Mouse (Mus musculus): Measurements from ENCODE around the gene Wipi2. TPM values are rescaled to one million over a fixed set of nuclear protein-coding genes. Genes with fewer than 3 reads are reported as not detected.
A peak's percentile ranks its signal among the peaks of the same experiment; 100 is the strongest.

Wipi2 gene
- polyA plus RNA-seq, 1 experiment = 38.9 TPM

DNA sequence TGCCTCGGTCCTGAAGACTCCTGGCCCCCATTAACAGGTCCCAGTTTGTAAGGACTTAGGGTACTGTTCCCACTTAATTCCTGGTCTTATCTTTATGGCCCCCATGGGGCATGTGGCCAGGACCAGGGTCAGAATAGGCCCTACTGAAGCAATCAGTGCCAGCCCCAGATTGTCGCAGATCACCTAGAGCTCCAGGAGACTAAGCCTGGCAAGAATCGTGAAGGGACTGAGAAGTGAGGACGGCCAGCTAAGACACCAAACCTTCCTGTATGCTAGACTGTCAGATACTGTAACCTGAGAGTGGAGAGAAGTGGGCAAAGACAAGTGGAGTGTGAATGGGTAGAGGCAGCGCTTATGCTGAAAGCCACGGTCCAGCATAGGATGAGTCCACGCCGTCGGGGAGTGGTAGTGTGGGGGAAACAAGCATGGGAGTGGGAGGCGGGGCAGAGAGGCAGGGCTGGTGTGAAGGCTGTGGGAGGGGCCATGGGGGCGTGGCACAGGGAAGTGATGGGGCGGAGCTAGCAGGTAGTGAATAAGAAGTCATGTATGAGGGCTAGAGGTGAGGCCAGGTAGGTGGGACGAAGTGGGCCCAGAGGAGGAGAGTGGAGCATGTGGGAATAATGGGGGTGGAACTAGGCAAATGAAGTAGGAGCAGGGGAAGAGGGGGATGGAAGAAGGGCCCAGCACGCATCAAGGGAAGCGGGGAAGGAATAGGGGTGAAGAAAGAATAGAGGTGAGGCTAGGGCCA lies 73.5 kb downstream of the Wipi2 start:
- no peak for TF ChIP-seq CTCF (IDR thresholded peaks at IDR 0.05; ENCODE audit: extremely low read depth, insufficient read length, insufficient replicate concordance, low read depth, low read length)
- no peak for TF ChIP-seq POLR2A (IDR thresholded peaks at IDR 0.05; ENCODE audit: low read depth, low read length)
- Histone ChIP-seq H3K4me1 (ENCODE audit: control insufficient read depth, insufficient read depth, insufficient read length, low read length) (peaks cover 10% of the 10 kb centered on the region), H3K36me3 (ENCODE audit: control insufficient read depth, insufficient read depth, low read length) (no peaks in the 10 kb centered on the region), H3K27ac (ENCODE audit: insufficient read depth, low read depth, low read length) (no peak overlapping the region), H3K27me3 (ENCODE audit: control insufficient read depth, insufficient read depth, low read length) (peaks cover 24% of the 10 kb centered on the region; the same call in 1 of the 2 replicates), H3K4me3 (ENCODE audit: low read depth, low read length) (no peak overlapping the region)
- 7% methylated on average over 15 of the region's 15 CpGs for WGBS

- Histone ChIP-seq H3K27ac (ENCODE audit: insufficient read depth, low read depth, low read length) (no peak overlapping the region), H3K27me3 (ENCODE audit: control insufficient read depth, insufficient read depth, low read length) (peaks cover 24% of the 10 kb centered on the region; the same call in 1 of the 2 replicates), H3K36me3 (ENCODE audit: control insufficient read depth, insufficient read depth, low read length) (no peaks in the 10 kb centered on the region), H3K4me3 (ENCODE audit: low read depth, low read length) (peak overlapping the region; percentile 67), H3K4me1 (ENCODE audit: control insufficient read depth, insufficient read depth, insufficient read length, low read length) (peaks cover 10% of the 10 kb centered on the region)
- 2% methylated on average over 64 of the region's 72 CpGs for WGBS
- no peak for TF ChIP-seq POLR2A (IDR thresholded peaks at IDR 0.05; ENCODE audit: low read depth, low read length)
- no peak for TF ChIP-seq CTCF (IDR thresholded peaks at IDR 0.05; ENCODE audit: extremely low read depth, insufficient read length, insufficient replicate concordance, low read depth, low read length)
These were observed 74.4 kb downstream of the Wipi2 start for GRCm38 (mm10) chr5:142701651-142702510.

DNA sequence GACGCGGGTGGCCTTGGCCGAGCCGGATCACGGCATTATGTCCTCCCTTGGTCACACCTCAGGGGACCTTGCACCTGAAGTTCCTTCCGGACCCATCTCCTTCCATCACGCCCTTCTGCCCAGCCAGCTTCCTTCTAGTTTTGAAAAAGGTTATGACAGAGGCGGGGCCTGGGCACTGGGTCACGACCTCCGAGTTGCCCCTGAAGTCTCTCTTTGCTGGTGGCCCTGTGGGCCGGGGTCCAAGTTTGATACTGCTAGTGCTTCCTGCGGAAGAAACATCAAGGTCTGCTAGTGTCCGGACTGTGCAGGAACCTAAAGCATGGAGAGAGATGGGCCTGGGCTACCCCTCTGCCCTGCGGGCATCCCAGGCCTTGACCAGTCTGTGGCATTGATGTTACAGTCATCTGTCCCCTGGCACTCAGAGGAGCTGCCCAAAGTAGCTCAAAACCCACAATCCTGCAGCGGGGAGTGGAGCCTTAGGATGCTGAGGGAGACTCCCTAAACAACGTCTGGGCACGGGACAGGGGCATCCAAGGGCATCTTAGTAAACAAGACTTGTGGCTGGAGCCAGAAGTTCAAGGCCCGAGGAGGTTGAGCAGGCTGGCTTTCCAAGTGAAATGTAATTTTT lies 75.1 kb downstream of the Wipi2 start:
- no peak overlapping the region for H3K27ac ChIP-seq (ENCODE audit: insufficient read depth, low read depth, low read length)
- no peaks in the 10 kb centered on the region for H3K36me3 ChIP-seq (ENCODE audit: control insufficient read depth, insufficient read depth, low read length)
- H3K4me1 ChIP-seq (ENCODE audit: control insufficient read depth, insufficient read depth, insufficient read length, low read length) = peaks cover 10% of the 10 kb centered on the region
- peaks cover 24% of the 10 kb centered on the region; the same call in 1 of the 2 replicates for H3K27me3 ChIP-seq (ENCODE audit: control insufficient read depth, insufficient read depth, low read length)
- TF ChIP-seq CTCF (IDR thresholded peaks at IDR 0.05; ENCODE audit: extremely low read depth, insufficient read length, insufficient replicate concordance, low read depth, low read length) (no peak), POLR2A (IDR thresholded peaks at IDR 0.05; ENCODE audit: low read depth, low read length) (no peak)
- WGBS = 18% methylated on average over 18 of the region's 18 CpGs
- H3K4me3 ChIP-seq (ENCODE audit: low read depth, low read length) = peak overlapping the region; percentile 67

GRCm38 (mm10) chr5:142703569-142703968 lies 76.1 kb downstream of the Wipi2 start:
- Histone ChIP-seq H3K27me3 (ENCODE audit: control insufficient read depth, insufficient read depth, low read length) (peaks cover 24% of the 10 kb centered on the region; the same call in 1 of the 2 replicates), H3K4me1 (ENCODE audit: control insufficient read depth, insufficient read depth, insufficient read length, low read length) (peaks cover 10% of the 10 kb centered on the region), H3K27ac (ENCODE audit: insufficient read depth, low read depth, low read length) (no peak overlapping the region), H3K4me3 (ENCODE audit: low read depth, low read length) (no peak overlapping the region), H3K36me3 (ENCODE audit: control insufficient read depth, insufficient read depth, low read length) (no peaks in the 10 kb centered on the region)
- TF ChIP-seq POLR2A (IDR thresholded peaks at IDR 0.05; ENCODE audit: low read depth, low read length) (no peak), CTCF (IDR thresholded peaks at IDR 0.05; ENCODE audit: extremely low read depth, insufficient read length, insufficient replicate concordance, low read depth, low read length) (no peak)
- WGBS = 81% methylated on average over 10 of the region's 10 CpGs

DNA sequence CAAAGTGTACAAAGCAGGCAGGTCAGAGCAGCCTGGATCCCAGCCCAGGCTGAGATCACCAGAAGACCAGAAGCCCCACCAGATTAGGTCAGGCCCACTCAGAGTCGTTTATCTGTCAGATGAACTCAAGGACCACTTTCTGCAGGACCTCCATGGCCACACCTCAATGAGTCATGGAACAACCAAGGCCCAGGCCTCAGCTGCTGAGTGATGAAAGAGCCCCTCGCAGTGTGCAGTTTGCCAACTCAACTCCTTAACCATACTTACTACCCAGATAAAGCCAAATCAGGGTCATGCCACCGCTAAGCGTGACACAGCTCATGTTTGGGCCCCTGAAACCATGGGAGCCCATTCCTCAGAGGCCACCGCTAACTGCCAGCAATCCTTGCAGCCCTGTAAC lies 80.2 kb downstream of the Wipi2 start:
- no peak for TF ChIP-seq POLR2A (IDR thresholded peaks at IDR 0.05; ENCODE audit: low read depth, low read length)
- WGBS = 81% methylated on average over 5 of the region's 5 CpGs
- H3K27ac ChIP-seq (ENCODE audit: insufficient read depth, low read depth, low read length) = no peak overlapping the region
- H3K27me3 ChIP-seq (ENCODE audit: control insufficient read depth, insufficient read depth, low read length) = peaks cover 10% of the 10 kb centered on the region; the same call in 1 of the 2 replicates
- H3K36me3 ChIP-seq (ENCODE audit: control insufficient read depth, insufficient read depth, low read length) = no peaks in the 10 kb centered on the region
- H3K4me3 ChIP-seq (ENCODE audit: low read depth, low read length) = no peak overlapping the region
- no peaks in the 10 kb centered on the region for H3K4me1 ChIP-seq (ENCODE audit: control insufficient read depth, insufficient read depth, insufficient read length, low read length)

DNA sequence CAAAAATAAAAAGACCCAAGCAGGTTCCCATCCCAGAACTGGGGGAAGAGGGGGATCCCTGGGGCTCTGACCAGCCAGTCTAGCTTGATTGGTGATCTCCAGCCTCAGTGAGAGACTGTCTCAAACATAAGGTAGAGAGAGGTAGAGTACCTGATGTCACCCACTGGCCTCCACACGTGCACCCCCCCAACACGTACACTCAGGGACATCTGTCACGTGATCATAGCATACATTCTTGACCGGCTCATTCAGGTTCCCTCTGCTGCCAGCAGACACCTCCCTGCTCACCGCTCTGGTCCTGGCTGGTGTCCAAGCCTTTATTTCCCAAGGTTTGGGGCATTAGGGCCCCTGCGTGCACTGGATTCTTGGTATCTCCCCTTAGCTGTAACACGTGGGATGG lies 81.9 kb downstream of the Wipi2 start:
- Histone ChIP-seq H3K27ac (ENCODE audit: insufficient read depth, low read depth, low read length) (no peak overlapping the region), H3K4me3 (ENCODE audit: low read depth, low read length) (no peak overlapping the region), H3K36me3 (ENCODE audit: control insufficient read depth, insufficient read depth, low read length) (no peaks in the 10 kb centered on the region), H3K27me3 (ENCODE audit: control insufficient read depth, insufficient read depth, low read length) (no peaks in the 10 kb centered on the region), H3K4me1 (ENCODE audit: control insufficient read depth, insufficient read depth, insufficient read length, low read length) (no peaks in the 10 kb centered on the region)
- TF ChIP-seq CTCF (IDR thresholded peaks at IDR 0.05; ENCODE audit: extremely low read depth, insufficient read length, insufficient replicate concordance, low read depth, low read length) (no peak), POLR2A (IDR thresholded peaks at IDR 0.05; ENCODE audit: low read depth, low read length) (no peak)
- WGBS = 36% methylated on average over 7 of the region's 7 CpGs

DNA sequence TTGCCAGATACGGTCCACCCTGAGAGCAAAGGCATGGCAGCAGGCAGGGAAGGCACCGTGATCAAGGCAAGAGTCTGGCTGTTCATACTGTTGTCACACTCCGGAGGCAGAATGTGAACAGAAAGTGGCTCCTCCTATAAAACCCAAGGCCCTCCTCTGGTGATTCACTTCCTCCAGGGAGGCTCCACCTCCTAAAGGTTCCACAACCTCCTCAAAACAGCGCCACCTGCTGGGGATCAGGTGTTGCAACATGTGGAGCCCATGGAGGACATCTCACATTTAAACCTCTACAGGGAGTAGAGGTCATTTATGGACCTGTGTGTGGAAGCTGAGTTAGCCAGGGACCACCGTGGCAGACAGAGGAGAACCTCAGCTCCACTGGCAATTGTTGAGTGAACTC lies 84.9 kb downstream of the Wipi2 start:
- H3K27ac ChIP-seq (ENCODE audit: insufficient read depth, low read depth, low read length) = no peak overlapping the region
- 85% methylated on average over 5 of the region's 5 CpGs for WGBS
- H3K36me3 ChIP-seq (ENCODE audit: control insufficient read depth, insufficient read depth, low read length) = no peaks in the 10 kb centered on the region
- no peaks in the 10 kb centered on the region for H3K27me3 ChIP-seq (ENCODE audit: control insufficient read depth, insufficient read depth, low read length)
- H3K4me3 ChIP-seq (ENCODE audit: low read depth, low read length) = no peak overlapping the region
- no peak for TF ChIP-seq POLR2A (IDR thresholded peaks at IDR 0.05; ENCODE audit: low read depth, low read length)
- TF ChIP-seq CTCF (IDR thresholded peaks at IDR 0.05; ENCODE audit: extremely low read depth, insufficient read length, insufficient replicate concordance, low read depth, low read length) = no peak
- H3K4me1 ChIP-seq (ENCODE audit: control insufficient read depth, insufficient read depth, insufficient read length, low read length) = no peaks in the 10 kb centered on the region

Data from small intestine, adult 2 months (tissue).